Mouse (Mus musculus) liver, embryonic 15.5 days (tissue): ENCODE data around the gene Med26. TPM values are rescaled to one million over a fixed set of nuclear protein-coding genes. Genes with fewer than 3 reads are reported as not detected.

Source experiments
- ATAC-seq: fragments of 200-750 bp; cut with Nextera tagmentation; 2 replicates; pipeline ENCODE4 v1.8.0; 2017; ENCODE audit warnings: moderate number of reproducible peaks, mild to moderate bottlenecking, moderate library complexity; ENCODE audit not compliant: insufficient read depth
- H3K27ac ChIP-seq: fragments of 300-500 bp; sonication (generic); replicated peaks from 2 replicates; pipeline ENCODE4 v1.5.1; 2015; ENCODE audit warnings: mild to moderate bottlenecking, inconsistent platforms
- H3K27me3 ChIP-seq: fragments of 300-500 bp; sonication (generic); 2 replicates; pipeline ENCODE4 v1.6.1; 2015; ENCODE audit warnings: mild to moderate bottlenecking, inconsistent platforms
- H3K36me3 ChIP-seq: fragments of 300-500 bp; sonication (generic); replicated peaks from 2 replicates; pipeline ENCODE4 v1.6.1; 2015; ENCODE audit warnings: moderate library complexity, mild to moderate bottlenecking, inconsistent platforms
- H3K4me1 ChIP-seq: fragments of 300-500 bp; sonication (generic); replicated peaks from 2 replicates; pipeline ENCODE4 v1.6.1; 2015; ENCODE audit warnings: inconsistent platforms
- H3K4me2 ChIP-seq: fragments of 300-500 bp; sonication (generic); 2 replicates; pipeline ENCODE4 v1.6.1; 2015; ENCODE audit warnings: moderate library complexity, mild to moderate bottlenecking, inconsistent platforms
- H3K4me3 ChIP-seq: fragments of 300-500 bp; sonication (generic); replicated peaks from 2 replicates; pipeline ENCODE4 v1.5.1; 2015; ENCODE audit warnings: mild to moderate bottlenecking, inconsistent platforms
- H3K9ac ChIP-seq: fragments of 300-500 bp; sonication (generic); 2 replicates; pipeline ENCODE4 v1.6.1; 2015; ENCODE audit warnings: moderate library complexity, mild to moderate bottlenecking, inconsistent platforms
- H3K9me3 ChIP-seq: fragments of 300-500 bp; sonication (generic); replicated peaks from 2 replicates; pipeline ENCODE4 v1.6.1; 2016; ENCODE audit warnings: inconsistent platforms
- WGBS: fragments of 180-500 bp; shearing (Covaris S2); methylation state at CpG from one replicate; pipeline ENCODE4 v1.1.7; 2015; ENCODE audit warnings: mixed read lengths; ENCODE audit not compliant: insufficient replicate concordance; 5-methylcytosine and 5-hydroxymethylcytosine counted together
- polyA plus RNA-seq: library from polyadenylated mRNA; unstranded; fragments of >200 nt; fragmentation: Nextera tagmentation; extraction: Ambion mirVana; gene quantifications from 2 replicates; pipeline ENCODE4 v1.2.1, GENCODE M21; 2015

Gene Med26
- polyA plus RNA-seq, 1 experiment from 2014 or later: 7.2 TPM

DNA sequence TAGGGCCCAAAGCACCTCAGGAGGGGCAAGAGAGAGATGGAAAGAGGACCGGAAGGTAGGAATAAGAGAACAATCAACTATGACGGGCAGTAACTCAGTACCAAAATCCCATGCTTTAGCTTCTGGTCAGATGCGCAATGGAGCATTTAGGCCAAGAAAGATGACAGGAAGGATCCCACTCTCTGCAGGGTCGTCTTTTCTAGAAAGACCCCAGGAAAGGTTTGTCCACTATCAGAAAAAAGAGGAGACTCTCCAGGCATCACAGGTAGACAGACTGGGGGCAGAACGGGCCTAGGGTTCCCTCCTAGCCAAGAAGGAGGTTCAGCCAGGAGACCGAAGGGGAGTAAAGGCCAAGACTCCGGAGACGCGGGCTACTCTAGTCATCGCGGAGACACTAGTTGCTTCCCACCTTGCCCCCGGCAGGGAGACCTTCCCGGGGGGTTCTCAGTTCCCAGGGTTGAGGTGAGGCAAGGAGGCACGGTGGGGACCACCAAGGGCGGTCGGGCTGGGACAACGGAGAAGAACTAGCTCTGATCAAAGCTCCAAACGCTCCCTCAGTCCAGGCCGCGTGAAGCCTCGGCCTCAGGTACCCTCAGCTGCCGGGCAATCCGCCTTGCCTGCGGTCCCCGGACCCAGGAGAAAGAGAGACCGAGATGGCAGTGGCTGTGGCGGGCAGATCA lies 808 bp downstream of the Med26 start:
- Histone ChIP-seq H3K4me3 (peak overlapping the region; percentile 96), H3K4me2 (peak overlapping the region; percentile 93), H3K4me1 (peaks cover 55% of the 10 kb centered on the region), H3K27ac (peak overlapping the region; percentile 81), H3K9ac (peak overlapping the region; percentile 98), H3K27me3 (no peaks in the 10 kb centered on the region), H3K36me3 (peaks cover 22% of the 10 kb centered on the region), H3K9me3 (no peaks in the 10 kb centered on the region)
- ATAC-seq: peak; percentile 1; the same call in 1 of the 2 replicates
- 1% methylated on average over 27 of the region's 27 CpGs for WGBS

DNA sequence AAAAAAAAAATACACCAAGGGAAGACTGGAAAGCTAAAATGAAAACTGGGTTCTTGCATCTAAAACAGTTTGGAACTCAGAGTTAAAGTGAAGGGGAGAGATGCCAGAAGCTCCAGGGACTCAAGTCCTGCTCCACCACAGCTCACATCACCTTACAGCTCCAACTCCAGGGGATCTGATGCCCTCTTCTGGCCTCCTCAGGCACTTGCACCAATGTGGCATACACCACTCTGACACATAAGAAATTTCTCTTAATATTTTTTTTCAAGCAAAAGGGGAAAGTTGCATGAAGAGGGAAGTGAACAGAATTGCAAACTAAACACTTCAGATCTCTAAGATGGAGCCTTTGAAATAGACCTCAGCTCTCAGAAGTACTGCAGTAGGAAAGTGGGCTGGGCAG lies 8.8 kb downstream of the Med26 start:
- Histone ChIP-seq H3K9me3 (no peaks in the 10 kb centered on the region), H3K9ac (no peak overlapping the region), H3K36me3 (peaks cover 17% of the 10 kb centered on the region), H3K4me2 (no peak overlapping the region), H3K27ac (no peak overlapping the region), H3K4me1 (peaks cover 16% of the 10 kb centered on the region), H3K27me3 (no peaks in the 10 kb centered on the region), H3K4me3 (no peak overlapping the region)
- no peak for ATAC-seq

- 72% methylated on average over 3 of the region's 3 CpGs for WGBS
- Histone ChIP-seq H3K36me3 (no peaks in the 10 kb centered on the region), H3K27me3 (no peaks in the 10 kb centered on the region), H3K4me1 (peaks cover 11% of the 10 kb centered on the region; the same call in 1 of the 2 replicates), H3K4me2 (no peak overlapping the region), H3K4me3 (no peak overlapping the region), H3K27ac (no peak overlapping the region), H3K9me3 (no peaks in the 10 kb centered on the region), H3K9ac (no peak overlapping the region)
- ATAC-seq: no peak
Measured at GRCm38 (mm10) chr8:72534888-72535287, 13.2 kb downstream of the Med26 start.

DNA sequence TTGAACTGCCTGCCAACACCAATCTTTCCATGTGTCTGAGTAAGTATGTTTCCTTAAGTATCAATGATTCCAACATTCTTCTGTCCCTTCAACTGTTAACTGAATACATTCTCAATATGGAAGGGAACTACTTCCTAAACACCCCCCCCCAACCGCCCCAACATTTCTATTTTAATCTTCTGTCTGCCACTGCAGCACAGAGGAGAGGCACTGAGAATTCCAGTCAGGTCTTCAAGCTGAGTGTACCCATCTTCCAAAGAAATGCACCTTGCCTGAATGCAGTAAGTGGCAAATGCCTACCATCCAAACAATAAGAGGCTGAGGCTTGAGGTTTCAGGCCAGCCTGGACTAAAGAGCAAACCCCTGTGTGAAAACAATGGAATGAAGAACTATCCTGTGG lies 16.0 kb downstream of the Med26 start:
- H3K9ac ChIP-seq: no peak overlapping the region
- H3K27ac ChIP-seq: no peak overlapping the region
- H3K4me3 ChIP-seq: no peak overlapping the region
- 69% methylated on average over 1 of the region's 1 CpGs for WGBS
- H3K27me3 ChIP-seq: no peaks in the 10 kb centered on the region
- ATAC-seq: no peak
- H3K36me3 ChIP-seq: no peaks in the 10 kb centered on the region; the same call in 1 of the 2 replicates
- H3K4me2 ChIP-seq: no peak overlapping the region
- no peaks in the 10 kb centered on the region for H3K9me3 ChIP-seq
- peaks cover 11% of the 10 kb centered on the region; the same call in 1 of the 2 replicates for H3K4me1 ChIP-seq

- no peak overlapping the region for H3K4me2 ChIP-seq
- peaks cover 7% of the 10 kb centered on the region; the same call in 1 of the 2 replicates for H3K36me3 ChIP-seq
- H3K27me3 ChIP-seq: no peaks in the 10 kb centered on the region
- no peaks in the 10 kb centered on the region for H3K9me3 ChIP-seq
- H3K4me3 ChIP-seq: no peak overlapping the region
- H3K9ac ChIP-seq: no peak overlapping the region
- ATAC-seq: no peak
- H3K27ac ChIP-seq: no peak overlapping the region
- peaks cover 20% of the 10 kb centered on the region for H3K4me1 ChIP-seq
Measured at GRCm38 (mm10) chr8:72521888-72522287, 26.2 kb downstream of the Med26 start.

DNA sequence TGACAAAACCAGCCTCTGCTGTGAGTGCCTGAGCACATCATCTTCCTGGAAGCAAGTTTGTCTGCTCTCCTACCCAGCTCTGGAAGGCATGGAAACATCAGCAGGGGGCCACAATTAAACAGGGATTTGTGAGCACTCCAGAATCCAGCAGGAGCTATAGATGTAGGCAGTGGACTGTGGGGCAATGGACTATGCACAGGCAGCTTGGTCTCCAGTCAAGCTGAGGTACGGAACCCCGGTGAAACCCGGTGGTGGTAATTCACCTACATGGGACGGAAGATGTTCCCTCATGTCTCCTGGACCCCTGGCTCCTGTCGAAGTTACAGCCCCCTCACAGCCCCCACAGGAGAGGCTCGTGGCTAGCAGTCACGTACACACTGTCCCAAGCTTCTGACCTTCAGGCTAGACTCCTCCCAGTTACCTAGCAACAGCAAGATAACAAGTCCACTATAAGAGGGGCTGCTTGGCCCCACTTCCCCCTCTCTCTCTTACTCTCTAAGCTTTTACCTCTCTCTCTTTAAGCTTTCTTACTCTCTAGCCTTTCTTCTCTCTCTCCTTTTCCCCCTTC lies 30.6 kb downstream of the Med26 start:
- 67% methylated on average over 7 of the region's 7 CpGs for WGBS
- no peak for ATAC-seq
- H3K4me3 ChIP-seq: no peak overlapping the region
- H3K9ac ChIP-seq: no peak overlapping the region
- peaks cover 8% of the 10 kb centered on the region; the same call in 1 of the 2 replicates for H3K36me3 ChIP-seq
- H3K4me2 ChIP-seq: no peak overlapping the region
- no peak overlapping the region for H3K27ac ChIP-seq
- no peaks in the 10 kb centered on the region for H3K9me3 ChIP-seq
- peaks cover 30% of the 10 kb centered on the region for H3K4me1 ChIP-seq
- no peaks in the 10 kb centered on the region for H3K27me3 ChIP-seq

DNA sequence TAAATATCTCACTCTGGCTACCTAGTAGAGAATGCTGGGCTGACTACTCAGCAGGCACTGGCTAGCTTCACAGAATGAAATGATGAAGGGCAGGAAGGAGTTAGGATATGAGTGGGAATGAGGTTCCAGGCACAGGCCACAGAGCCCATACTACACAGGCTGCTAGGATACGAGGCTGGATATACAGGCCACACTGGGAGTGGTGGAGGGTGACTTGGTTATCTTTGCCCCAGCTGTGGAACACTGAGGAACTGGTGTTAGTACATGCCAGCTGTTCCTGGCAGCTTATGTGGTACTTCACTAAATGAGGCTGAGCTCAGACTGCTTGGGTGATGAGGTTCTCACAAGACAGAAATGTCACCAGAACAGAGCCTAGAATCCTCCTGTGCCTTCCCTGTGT lies 34.9 kb downstream of the Med26 start:
- Histone ChIP-seq H3K9me3 (no peaks in the 10 kb centered on the region), H3K4me2 (no peak overlapping the region), H3K4me1 (peaks cover 32% of the 10 kb centered on the region), H3K4me3 (no peak overlapping the region), H3K36me3 (peaks cover 8% of the 10 kb centered on the region; the same call in 1 of the 2 replicates), H3K27ac (no peak overlapping the region), H3K9ac (no peak overlapping the region), H3K27me3 (no peaks in the 10 kb centered on the region)
- no peak for ATAC-seq
- WGBS: 41% methylated on average over 1 of the region's 1 CpGs

DNA sequence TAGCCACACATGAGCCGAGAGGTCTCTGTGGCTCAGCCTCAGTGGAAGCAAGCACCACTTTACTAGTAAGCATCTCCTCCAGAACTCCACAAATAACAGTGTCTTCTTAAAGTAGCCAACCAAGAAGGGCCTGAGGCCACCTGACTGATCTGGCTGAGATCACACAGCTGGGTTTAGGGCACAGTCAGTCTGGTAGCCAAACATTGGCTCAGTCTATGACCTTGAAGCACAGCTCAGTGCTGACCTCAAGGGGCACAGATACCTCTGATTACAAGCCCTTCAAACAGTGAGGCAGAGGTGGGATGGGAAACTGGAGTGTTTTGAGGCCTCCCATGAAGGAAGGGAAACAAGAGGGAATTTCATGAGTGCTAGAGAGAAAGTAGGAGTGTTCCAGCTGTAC lies 35.4 kb downstream of the Med26 start:
- Histone ChIP-seq H3K4me1 (peaks cover 32% of the 10 kb centered on the region), H3K27ac (no peak overlapping the region), H3K4me3 (no peak overlapping the region), H3K27me3 (no peaks in the 10 kb centered on the region), H3K9ac (no peak overlapping the region), H3K9me3 (no peaks in the 10 kb centered on the region), H3K4me2 (no peak overlapping the region), H3K36me3 (peaks cover 8% of the 10 kb centered on the region; the same call in 1 of the 2 replicates)
- no peak for ATAC-seq
- WGBS: 77% methylated on average over 1 of the region's 1 CpGs

GRCm38 (mm10) chr8:72507505-72507904 lies 40.6 kb downstream of the Med26 start:
- Histone ChIP-seq H3K4me2 (no peak overlapping the region), H3K4me1 (peaks cover 60% of the 10 kb centered on the region), H3K9ac (no peak overlapping the region), H3K36me3 (no peaks in the 10 kb centered on the region; the same call in 1 of the 2 replicates), H3K4me3 (no peak overlapping the region), H3K27me3 (no peaks in the 10 kb centered on the region), H3K27ac (no peak overlapping the region), H3K9me3 (no peaks in the 10 kb centered on the region)
- ATAC-seq: no peak
- WGBS: 72% methylated on average over 1 of the region's 1 CpGs

GRCm38 (mm10) chr8:72504637-72505314 lies 43.3 kb downstream of the Med26 start:
- no peak overlapping the region for H3K4me2 ChIP-seq
- peaks cover 58% of the 10 kb centered on the region for H3K4me1 ChIP-seq
- ATAC-seq: 0 out of 2 replicates have a peak, but pooled peaks have one; percentile 9
- no peaks in the 10 kb centered on the region for H3K9me3 ChIP-seq
- H3K27ac ChIP-seq: peak overlapping the region; percentile 45; the same call in 1 of the 2 replicates
- H3K9ac ChIP-seq: no peak overlapping the region
- H3K36me3 ChIP-seq: no peaks in the 10 kb centered on the region; the same call in 1 of the 2 replicates
- no peaks in the 10 kb centered on the region for H3K27me3 ChIP-seq
- H3K4me3 ChIP-seq: no peak overlapping the region

- no peak overlapping the region for H3K27ac ChIP-seq
- ATAC-seq: no peak
Measured at GRCm38 (mm10) chr8:72504137-72504536, 43.9 kb downstream of the Med26 start.

More at GRCm38 (mm10) chr8:72504137-72504536, 43.9 kb downstream of the Med26 start:
- Histone ChIP-seq H3K36me3 (no peaks in the 10 kb centered on the region; the same call in 1 of the 2 replicates), H3K27me3 (no peaks in the 10 kb centered on the region), H3K9me3 (no peaks in the 10 kb centered on the region), H3K4me1 (peaks cover 57% of the 10 kb centered on the region), H3K9ac (no peak overlapping the region), H3K4me2 (no peak overlapping the region), H3K4me3 (no peak overlapping the region)
